Mouse (Mus musculus) embryonic facial prominence, embryonic 11.5 days (tissue): ENCODE measurements around the gene Htatsf1. TPM values are rescaled to one million over a fixed set of nuclear protein-coding genes. Genes with fewer than 3 reads are reported as not detected.

Experiments used
- ATAC-seq: fragments of 200-750 bp; cut with Nextera tagmentation; replicated peaks from 2 replicates; pipeline ENCODE4 v1.8.0; 2017; ENCODE audit warnings: low read depth; ENCODE audit not compliant: insufficient number of reproducible peaks, low FRiP score, low TSS enrichment
- DNase-seq: peaks from one replicate; pipeline ENCODE4 v3.0.0-alpha.2; 2015; ENCODE audit warnings: low spot score
- H3K27ac ChIP-seq: fragments of 300-500 bp; sonication (generic); replicated peaks from 2 replicates; pipeline ENCODE4 v1.5.1; 2014; ENCODE audit warnings: mild to moderate bottlenecking, low read depth, low read length, control low read depth
- H3K27me3 ChIP-seq: fragments of 300-500 bp; sonication (generic); 2 replicates; pipeline ENCODE4 v1.6.1; 2014; ENCODE audit warnings: mild to moderate bottlenecking, low read length, moderate library complexity, mixed read lengths; ENCODE audit not compliant: control insufficient read depth, insufficient read depth
- H3K36me3 ChIP-seq: fragments of 300-500 bp; sonication (generic); replicated peaks from 2 replicates; pipeline ENCODE4 v1.6.1; 2014; ENCODE audit warnings: low read depth, mild to moderate bottlenecking, low read length, moderate library complexity, mixed read lengths; ENCODE audit not compliant: control insufficient read depth, insufficient read depth
- H3K4me1 ChIP-seq: fragments of 300-500 bp; sonication (generic); 2 replicates; pipeline ENCODE4 v1.6.1; 2014; ENCODE audit warnings: low read length, mixed read lengths; ENCODE audit not compliant: control insufficient read depth, insufficient read depth
- H3K4me2 ChIP-seq: fragments of 300-500 bp; sonication (generic); 2 replicates; pipeline ENCODE4 v1.6.1; 2014; ENCODE audit warnings: low read depth, mild to moderate bottlenecking, control low read depth, low read length, moderate library complexity
- H3K4me3 ChIP-seq: fragments of 300-500 bp; sonication (generic); 2 replicates; pipeline ENCODE4 v1.5.1; 2014; ENCODE audit warnings: low read depth, low read length, control low read depth
- H3K9ac ChIP-seq: fragments of 300-500 bp; sonication (generic); replicated peaks from 2 replicates; pipeline ENCODE4 v1.6.1; 2014; ENCODE audit warnings: mild to moderate bottlenecking, control low read depth, low read length
- H3K9me3 ChIP-seq: fragments of 300-500 bp; sonication (generic); replicated peaks from 2 replicates; pipeline ENCODE4 v1.6.1; 2016; ENCODE audit warnings: mild to moderate bottlenecking, low read length, inconsistent platforms, mixed read lengths; ENCODE audit not compliant: control insufficient read depth
- WGBS: fragments of 180-500 bp; shearing (Covaris S2); extraction: QIAGEN DNeasy Blood & Tissue Kit; methylation state at CpG from one replicate; pipeline ENCODE4 v1.1.7; 2014; 5-methylcytosine and 5-hydroxymethylcytosine counted together
- polyA plus RNA-seq: library from polyadenylated mRNA; unstranded; fragments of >200 nt; fragmentation: Nextera tagmentation; extraction: Ambion mirVana; gene quantifications from 2 replicates; pipeline ENCODE4 v1.2.1, GENCODE M21; 2014

Htatsf1 gene
- polyA plus RNA-seq, 1 experiment from 2014 or later = 91.1 TPM

- Histone ChIP-seq H3K9me3 (no peaks in the 10 kb centered on the region), H3K27ac (no peak overlapping the region), H3K27me3 (no peaks in the 10 kb centered on the region), H3K4me3 (no peak overlapping the region), H3K4me1 (no peaks in the 10 kb centered on the region), H3K4me2 (no peak overlapping the region), H3K9ac (no peak overlapping the region), H3K36me3 (no peaks in the 10 kb centered on the region)
- ATAC-seq = no peak
- no peak for DNase-seq
- 95% methylated on average over 1 of the region's 1 CpGs for WGBS
These were observed 50.0 kb downstream of the Htatsf1 start for GRCm38 (mm10) chrX:57103415-57103814.

- Histone ChIP-seq H3K36me3 (no peaks in the 10 kb centered on the region), H3K4me3 (no peak overlapping the region), H3K4me2 (no peak overlapping the region), H3K27me3 (no peaks in the 10 kb centered on the region), H3K27ac (no peak overlapping the region), H3K9me3 (no peaks in the 10 kb centered on the region), H3K4me1 (no peaks in the 10 kb centered on the region), H3K9ac (no peak overlapping the region)
- no peak for ATAC-seq
- DNase-seq = no peak
- WGBS = 95% methylated on average over 3 of the region's 3 CpGs
These were observed 53.6 kb downstream of the Htatsf1 start for GRCm38 (mm10) chrX:57106956-57107355.

Other genes with a start within 250 kb of the Htatsf1 start
- gene Map7d3, start 231.3 kb upstream of the Htatsf1 start, polyA plus RNA-seq = 1.9 and 2.0 TPM in 2 replicates
- not detected in 2 replicates for gene Adgrg4, start 183.4 kb upstream of the Htatsf1 start, polyA plus RNA-seq
- not detected in 2 replicates for gene Brs3, start 10.5 kb upstream of the Htatsf1 start, polyA plus RNA-seq
- 0.26 and 0.34 TPM in 2 replicates for gene Vgll1, start 34.5 kb downstream of the Htatsf1 start, polyA plus RNA-seq
- gene Cd40lg, start 158.6 kb downstream of the Htatsf1 start, polyA plus RNA-seq = not detected in 2 replicates